Mouse (Mus musculus) CH12.LX (cell line): ENCODE data around the gene Pkib. TPM values are rescaled to one million over a fixed set of nuclear protein-coding genes. Genes with fewer than 3 reads are reported as not detected.

Source experiments
- DNase-seq: peaks from one replicate; pipeline ENCODE4 v3.0.0-alpha.2; 2013; ENCODE audit errors: extremely low read depth
- H3K27ac ChIP-seq: 2 replicates; pipeline ENCODE4 v1.5.1; 2012; ENCODE audit warnings: low read depth, mild to moderate bottlenecking, control low read depth, moderate library complexity; ENCODE audit not compliant: insufficient read depth
- H3K27me3 ChIP-seq: replicated peaks from 2 replicates; pipeline ENCODE3; 2012; ENCODE audit warnings: inconsistent platforms
- H3K36me3 ChIP-seq, 2 experiments: replicated peaks in 1 of 2; 2 replicates each; pipeline versions ENCODE3 to v1.6.1; 2012; ENCODE audit warnings: inconsistent platforms in 1 of 2, low read length in 1 of 2, mild to moderate bottlenecking in 1 of 2, mixed read lengths in 1 of 2, moderate library complexity in 1 of 2; ENCODE audit not compliant: control insufficient read depth in 1 of 2, insufficient read depth in 1 of 2
- H3K4me1 ChIP-seq, 2 experiments: 2 replicates each; pipeline ENCODE4 v1.6.1; 2012; ENCODE audit warnings: inconsistent platforms in 1 of 2, moderate library complexity in 1 of 2; ENCODE audit not compliant: insufficient read depth in 2 of 2, control insufficient read depth in 1 of 2
- H3K4me2 ChIP-seq: 2 replicates; pipeline ENCODE4 v1.6.1; 2012; ENCODE audit warnings: low read depth, mild to moderate bottlenecking, control low read depth; ENCODE audit not compliant: poor library complexity, insufficient read depth, severe bottlenecking
- H3K4me3 ChIP-seq, 3 experiments: fragments of 150-350 bp in 1 of 3; sonication (generic) in 1 of 3; replicated peaks in 1 of 3; 2 replicates each; pipeline versions ENCODE3 to v1.5.1; 2011 to 2012; ENCODE audit warnings: low read depth in 2 of 3, low read length in 2 of 3, mild to moderate bottlenecking in 2 of 3, moderate library complexity in 2 of 3, control low read depth in 1 of 3, improper control_type of control experiment in 1 of 3, inconsistent platforms in 1 of 3, mixed read lengths in 1 of 3; ENCODE audit not compliant: poor library complexity in 1 of 3
- H3K79me2 ChIP-seq: replicated peaks from 2 replicates; pipeline ENCODE4 v1.6.1; 2012; ENCODE audit warnings: mild to moderate bottlenecking, moderate library complexity; ENCODE audit not compliant: control insufficient read depth, poor library complexity, insufficient read depth, severe bottlenecking; ENCODE audit errors: extremely low read depth
- H3K9ac ChIP-seq: 2 replicates; pipeline ENCODE4 v1.6.1; 2012; ENCODE audit warnings: low read depth, mild to moderate bottlenecking, control low read depth, moderate library complexity; ENCODE audit not compliant: insufficient read depth
- H3K9me3 ChIP-seq: replicated peaks from 2 replicates; pipeline ENCODE3; 2012; ENCODE audit warnings: low read length, inconsistent platforms, mixed read lengths
- BHLHE40 ChIP-seq: IDR thresholded peaks from 2 replicates; pipeline ENCODE4 v1.6.1; 2011; ENCODE audit warnings: mild to moderate bottlenecking, low read depth, low read length, improper control_type of control experiment
- CHD1 ChIP-seq: IDR thresholded peaks from 2 replicates; pipeline ENCODE4 v1.6.1; 2012; ENCODE audit warnings: low read depth, low read length, improper control_type of control experiment, inconsistent platforms
- CHD2 ChIP-seq: IDR thresholded peaks from 2 replicates; pipeline ENCODE4 v1.6.1; 2011; ENCODE audit warnings: low read length, improper control_type of control experiment
- CTCF ChIP-seq, 2 experiments: IDR thresholded peaks in 1 of 2; conservative IDR thresholded peaks in 1 of 2; 2 replicates each; pipeline ENCODE4 v1.5.1; 2011 to 2012; ENCODE audit warnings: low read depth in 2 of 2, low read length in 2 of 2, improper control_type of control experiment in 1 of 2, inconsistent platforms in 1 of 2, mild to moderate bottlenecking in 1 of 2, moderate library complexity in 1 of 2
- ETS1 ChIP-seq: conservative IDR thresholded peaks from 2 replicates; pipeline ENCODE4 v1.6.1; 2012; ENCODE audit warnings: low read depth, mild to moderate bottlenecking, inconsistent platforms, low read length, improper control_type of control experiment, moderate library complexity
- HCFC1 ChIP-seq: IDR thresholded peaks from 2 replicates; pipeline ENCODE4 v1.6.1; 2012; ENCODE audit warnings: low read depth, mild to moderate bottlenecking, inconsistent platforms, low read length, improper control_type of control experiment
- IRF4 ChIP-seq: IDR thresholded peaks from 2 replicates; pipeline ENCODE4 v1.6.1; 2014; ENCODE audit warnings: low read depth, mild to moderate bottlenecking, inconsistent platforms, low read length, improper control_type of control experiment
- JUN ChIP-seq: IDR thresholded peaks from 2 replicates; pipeline ENCODE4 v1.6.1; 2011; ENCODE audit warnings: low read depth, mild to moderate bottlenecking, low read length, improper control_type of control experiment, moderate library complexity; ENCODE audit not compliant: insufficient read depth
- MAFK ChIP-seq: IDR thresholded peaks from 2 replicates; pipeline ENCODE4 v1.6.1; 2011; ENCODE audit warnings: low read length, improper control_type of control experiment; ENCODE audit not compliant: insufficient replicate concordance
- MAX ChIP-seq: IDR thresholded peaks from 2 replicates; pipeline ENCODE4 v1.6.1; 2011; ENCODE audit warnings: low read length, improper control_type of control experiment
- MAZ ChIP-seq: IDR thresholded peaks from 2 replicates; pipeline ENCODE4 v1.6.1; 2012; ENCODE audit warnings: low read depth, mild to moderate bottlenecking, inconsistent platforms, low read length, improper control_type of control experiment, moderate library complexity
- MEF2A ChIP-seq: IDR thresholded peaks from 2 replicates; pipeline ENCODE4 v1.6.1; 2014; ENCODE audit warnings: low read depth, mild to moderate bottlenecking, inconsistent platforms, low read length, improper control_type of control experiment, borderline replicate concordance
- PAX5 ChIP-seq: IDR thresholded peaks from 2 replicates; pipeline ENCODE4 v1.6.1; 2012; ENCODE audit warnings: low read length, inconsistent platforms, mixed read lengths
- POLR2A ChIP-seq: IDR thresholded peaks from 2 replicates; pipeline ENCODE4 v1.6.1; 2011; ENCODE audit warnings: low read depth, mild to moderate bottlenecking, improper control_type of control experiment, low read length
- POLR2AphosphoS2 ChIP-seq: IDR thresholded peaks from 2 replicates; pipeline ENCODE4 v1.6.1; 2011; ENCODE audit warnings: low read depth, low read length, improper control_type of control experiment
- RAD21 ChIP-seq: IDR thresholded peaks from 2 replicates; pipeline ENCODE4 v1.6.1; 2011; ENCODE audit warnings: low read depth, mild to moderate bottlenecking, low read length, improper control_type of control experiment, moderate library complexity
- SIN3A ChIP-seq: IDR thresholded peaks from 2 replicates; pipeline ENCODE4 v1.6.1; 2012; ENCODE audit warnings: low read length, improper control_type of control experiment, inconsistent platforms
- TCF12 ChIP-seq: IDR thresholded peaks from 2 replicates; pipeline ENCODE4 v1.6.1; 2014; ENCODE audit warnings: low read depth, mild to moderate bottlenecking, inconsistent platforms, low read length, improper control_type of control experiment
- USF1 ChIP-seq: IDR thresholded peaks from 2 replicates; pipeline ENCODE4 v1.6.1; 2014; ENCODE audit warnings: low read depth, mild to moderate bottlenecking, inconsistent platforms, low read length, improper control_type of control experiment
- ZC3H11A ChIP-seq: IDR thresholded peaks from 2 replicates; pipeline ENCODE4 v1.6.1; 2012; ENCODE audit warnings: low read depth, mild to moderate bottlenecking, inconsistent platforms, low read length, improper control_type of control experiment
- ZKSCAN1 ChIP-seq: IDR thresholded peaks from 2 replicates; pipeline ENCODE4 v1.6.1; 2012; ENCODE audit warnings: low read depth, inconsistent platforms, low read length, improper control_type of control experiment, borderline replicate concordance
- ZMIZ1 ChIP-seq: IDR thresholded peaks from 2 replicates; pipeline ENCODE4 v1.6.1; 2012; ENCODE audit warnings: low read depth, mild to moderate bottlenecking, inconsistent platforms, low read length, improper control_type of control experiment
- dilution Hi-C: fragments of 300-500 bp; cut with MboI; formaldehyde crosslinking; loops from 2 replicates; pipeline ENCODE4 v1.14.3; 2020; ENCODE audit warnings: low sequenced_read_pairs; ENCODE audit not compliant: extremely low pct_unique_long_range_greater_than_20kb, extremely low pct_ligation_motif_present
- in situ Hi-C: fragments of 300-500 bp; cut with MboI; formaldehyde crosslinking; loops from 3 replicates; pipeline ENCODE4 v1.14.3; 2019; ENCODE audit warnings: low sequenced_read_pairs, low pct_ligation_motif_present, low pct_unique_long_range_greater_than_20kb, mixed read lengths
- polyA plus RNA-seq: library from polyadenylated mRNA; unstranded; fragments of >175 nt; gene quantifications from 2 replicates; pipeline ENCODE4 v1.2.1, GENCODE M21; 2012; ENCODE audit warnings: low read depth; ENCODE audit not compliant: insufficient read length
- total RNA-seq, 2 experiments: library from RNA; depleted of rRNA; stranded (reverse); fragments of 300-350 nt in 1 of 2; fragments of >200 nt in 1 of 2; gene quantifications; 2 replicates each; pipeline ENCODE4 v1.2.3; 2012 to 2014

Gene Pkib
- total and polyA plus RNA-seq, 3 experiments: 1.3 to 4.1 (median 1.9) TPM

GRCm38 (mm10) chr10:57722363-57722762 lies 90.6 kb downstream of the Pkib start:
- DNase-seq: no peak
- no peaks in the 10 kb centered on the region for H3K27me3 ChIP-seq
- dilution Hi-C loops (no loop called here), in situ Hi-C loops (no loop called here)
- no peak overlapping the region for H3K4me2 ChIP-seq
- H3K27ac ChIP-seq: no peak overlapping the region
- H3K9ac ChIP-seq: no peak overlapping the region
- H3K36me3 ChIP-seq: no peaks in the 10 kb centered on the region
- no peaks in the 10 kb centered on the region for H3K79me2 ChIP-seq
- H3K4me3 ChIP-seq: no peak overlapping the region
- no peaks in the 10 kb centered on the region for H3K9me3 ChIP-seq
- H3K4me1 ChIP-seq: peaks cover 0 to 24% of the 10 kb centered on the region in 2 experiments; a peak in 3 of 4 replicates
- TF ChIP-seq HCFC1 (no peak), ZMIZ1 (no peak), SIN3A (no peak), RAD21 (no peak), POLR2A (no peak), MAZ (no peak), POLR2AphosphoS2 (no peak), CHD1 (no peak), IRF4 (no peak), MAX (no peak), CHD2 (no peak), ETS1 (no peak), MAFK (no peak), PAX5 (no peak), JUN (no peak), ZKSCAN1 (no peak)

GRCm38 (mm10) chr10:57727666-57728065 lies 95.9 kb downstream of the Pkib start:
- Histone ChIP-seq H3K9me3 (no peaks in the 10 kb centered on the region), H3K27me3 (no peaks in the 10 kb centered on the region), H3K79me2 (no peaks in the 10 kb centered on the region), H3K4me3 (no peak overlapping the region), H3K36me3 (no peaks in the 10 kb centered on the region), H3K4me1 (peaks cover 0 to 19% of the 10 kb centered on the region in 2 experiments; a peak in 2 of 4 replicates), H3K9ac (no peak overlapping the region), H3K4me2 (peak overlapping the region; percentile 50; the same call in 1 of the 2 replicates), H3K27ac (no peak overlapping the region)
- TF ChIP-seq BHLHE40 (peak; percentile 48; the same call in 1 of the 2 replicates), CTCF (conservative IDR thresholded peaks at IDR 0.05 in 1 of 2, IDR thresholded peaks at IDR 0.05 in 1 of 2; ENCODE audit: low read depth in 2 of 2, low read length in 2 of 2) (peak in 1 of 2 experiments; percentile 40; a peak in 2 of 4 replicates), USF1 (peak; percentile 17; the same call in 1 of the 2 replicates), RAD21 (peak; percentile 39), MEF2A (peak; percentile 75; the same call in 1 of the 2 replicates), ZC3H11A (no peak), TCF12 (no peak)
- dilution Hi-C loops: no loop called here
- in situ Hi-C loops: loop anchor here (25.0 kb wide), 2 partner anchors 165 to 265 kb away; no protein-coding TSS in a partner anchor
- DNase-seq: peak; percentile 69
